Comparison of ENCODE assay signal across 8 mouse cellular contexts in the genomic region with DNA sequence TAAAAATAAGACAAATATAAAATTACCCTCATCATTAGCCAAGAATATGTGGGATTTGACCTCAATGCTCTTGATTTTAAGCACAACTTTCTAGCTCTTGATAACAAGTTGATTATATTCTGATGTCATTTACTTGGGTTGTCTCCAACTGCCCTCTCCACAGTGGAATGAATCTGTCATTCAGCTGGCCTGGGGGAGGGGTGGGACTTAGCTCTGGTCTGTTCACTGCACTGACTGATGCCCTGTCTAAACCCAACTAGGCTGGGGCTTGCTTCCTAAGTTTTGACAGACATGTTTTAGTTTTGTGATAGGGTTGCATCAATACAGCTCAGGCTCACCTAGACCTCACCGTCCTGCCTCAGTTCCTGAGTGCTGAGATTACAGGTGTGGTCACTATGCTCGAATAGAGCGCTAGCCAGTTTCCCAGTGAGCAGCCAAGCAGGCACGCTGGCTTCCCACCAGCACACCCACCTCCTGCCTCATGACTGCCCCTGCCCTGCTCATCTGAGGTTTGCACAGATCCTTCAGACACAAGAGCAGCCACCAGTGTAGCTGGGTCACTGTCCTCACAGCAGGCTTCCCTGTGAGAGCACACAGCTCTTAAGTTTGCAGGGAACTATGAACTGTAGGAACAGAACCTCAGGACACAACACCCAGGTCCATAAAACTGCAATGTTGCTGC.
DNase-seq lines count a peak whose midpoint lies in the region; ATAC-seq and TF ChIP-seq lines count a peak whose summit lies in the region.

No protein-coding gene starts in this region.

- TF ChIP-seq CTCF in lung, embryonic 14.5 days (IDR thresholded peaks at IDR 0.05; ENCODE audit: low read depth) = no peak
- TF ChIP-seq CTCF in lung, adult 2 months (IDR thresholded peaks at IDR 0.05; ENCODE audit: insufficient read depth, low read length) = no peak
- no peak for TF ChIP-seq CTCF in cortical plate, adult 2 months (IDR thresholded peaks at IDR 0.05; ENCODE audit: extremely low read depth, insufficient read depth, low read length)
- TF ChIP-seq CTCF in stomach, postnatal 0 days (IDR thresholded peaks at IDR 0.05; ENCODE audit: low read depth) = no peak

- DNase-seq in frontal cortex, adult 2 months (ENCODE audit: extremely low spot score in 1 of 2, low spot score in 1 of 2) = peak; percentile 28 to 44
- peak; percentile 55 for DNase-seq in lung, embryonic 14.5 days
- DNase-seq in lung, adult 2 months = no peak
- peak; percentile 35 for DNase-seq in lung, postnatal 14 days
- no peak for DNase-seq in stomach, postnatal 0 days (ENCODE audit: low spot score)

- no peak overlapping the region for H3K4me2 ChIP-seq in lung, embryonic 14.5 days
- H3K4me2 ChIP-seq in stomach, postnatal 0 days (replicated peaks; ENCODE audit: low read depth) = no peak overlapping the region

- H3K9ac ChIP-seq in lung, embryonic 14.5 days = no peak overlapping the region
- no peak overlapping the region for H3K9ac ChIP-seq in stomach, postnatal 0 days (ENCODE audit: low read length)

- H3K4me3 ChIP-seq in lung, embryonic 14.5 days (ENCODE audit: low read depth, low read length) = no peak overlapping the region
- no peak overlapping the region for H3K4me3 ChIP-seq in lung, adult 2 months (replicated peaks; ENCODE audit: extremely low read depth, low read depth, low read length)
- no peak overlapping the region for H3K4me3 ChIP-seq in cortical plate, adult 2 months (ENCODE audit: insufficient read depth, low read length)
- no peak overlapping the region for H3K4me3 ChIP-seq in stomach, postnatal 0 days (ENCODE audit: low read depth, low read length)

- no peaks in the 10 kb centered on the region; the same call in 1 of the 2 replicates for H3K4me1 ChIP-seq in lung, embryonic 14.5 days (ENCODE audit: insufficient read depth)
- H3K4me1 ChIP-seq in lung, adult 2 months (ENCODE audit: control insufficient read depth, insufficient read depth, low read length) = peaks cover 23% of the 10 kb centered on the region
- H3K4me1 ChIP-seq in cortical plate, adult 2 months (ENCODE audit: control insufficient read depth, insufficient read depth, low read length) = peaks cover 20% of the 10 kb centered on the region
- H3K4me1 ChIP-seq in stomach, postnatal 0 days (replicated peaks; ENCODE audit: control insufficient read depth, insufficient read depth) = no peaks in the 10 kb centered on the region

- H3K27me3 ChIP-seq in lung, embryonic 14.5 days (ENCODE audit: insufficient read depth, low read length) = no peaks in the 10 kb centered on the region
- no peaks in the 10 kb centered on the region for H3K27me3 ChIP-seq in stomach, postnatal 0 days (ENCODE audit: control insufficient read depth, insufficient read depth, low read length)

- H3K36me3 ChIP-seq in lung, embryonic 14.5 days (ENCODE audit: insufficient read depth) = peaks cover 59% of the 10 kb centered on the region
- peaks cover 4% of the 10 kb centered on the region; the same call in 1 of the 2 replicates for H3K36me3 ChIP-seq in stomach, postnatal 0 days (ENCODE audit: control insufficient read depth, insufficient read depth, low read length)

- WGBS in lung, embryonic 14.5 days = 68% methylated on average over 4 of the region's 4 CpGs
- 64% methylated on average over 4 of the region's 4 CpGs for WGBS in lung, adult 2 months
- 76% methylated on average over 4 of the region's 4 CpGs for WGBS in stomach, postnatal 0 days

- TF ChIP-seq POLR2A in lung, adult 2 months (IDR thresholded peaks at IDR 0.05; ENCODE audit: borderline replicate concordance, extremely low read depth, low read depth, low read length) = no peak
- TF ChIP-seq POLR2A in cortical plate, adult 2 months (IDR thresholded peaks at IDR 0.05; ENCODE audit: extremely low read depth, insufficient read depth, low read length) = no peak

- no peak for ATAC-seq in frontal cortex, adult (ENCODE audit: low TSS enrichment)
- ATAC-seq in lung, embryonic 14.5 days (ENCODE audit: insufficient read depth) = no peak
- no peak for ATAC-seq in stomach, postnatal 0 days (ENCODE audit: low FRiP score, low TSS enrichment)
- no peak for ATAC-seq in megakaryocyte progenitor cell, adult 5-6 weeks (replicated peaks; ENCODE audit: poor library complexity)

- no peak for TF ChIP-seq EP300 in stomach, postnatal 0 days (optimal IDR thresholded peaks at IDR 0.05)

- H3K9me3 ChIP-seq in lung, embryonic 14.5 days (ENCODE audit: low read depth, low read length) = no peaks in the 10 kb centered on the region
- no peaks in the 10 kb centered on the region for H3K9me3 ChIP-seq in stomach, postnatal 0 days (ENCODE audit: control insufficient read depth, low read length)

- no peak overlapping the region for H3K27ac ChIP-seq in lung, embryonic 14.5 days (ENCODE audit: low read depth)
- peak overlapping the region; percentile 81 for H3K27ac ChIP-seq in cortical plate, adult 2 months (ENCODE audit: insufficient read depth, low read length)
- no peak overlapping the region for H3K27ac ChIP-seq in stomach, postnatal 0 days (replicated peaks)

Comparison
In these comparisons a context has a peak if more than half of its experiments do, and no peak if none do; other contexts are left out.
1. DNase-seq: peak in frontal cortex, adult 2 months (2 of 2), lung, embryonic 14.5 days (single experiment) and lung, postnatal 14 days (single experiment); none in lung, adult 2 months (single experiment) and stomach, postnatal 0 days (single experiment).